Mouse (Mus musculus) frontal cortex, postnatal 10 days (tissue): ENCODE measurements around the gene Dnajb8.

ENCODE experiments used
- DNase-seq, 2 experiments: peaks; one replicate each; pipeline ENCODE4 v3.0.0; 2022; ENCODE audit warnings: low spot score in 2 of 2, mixed read lengths in 1 of 2

The Dnajb8 gene

DNA sequence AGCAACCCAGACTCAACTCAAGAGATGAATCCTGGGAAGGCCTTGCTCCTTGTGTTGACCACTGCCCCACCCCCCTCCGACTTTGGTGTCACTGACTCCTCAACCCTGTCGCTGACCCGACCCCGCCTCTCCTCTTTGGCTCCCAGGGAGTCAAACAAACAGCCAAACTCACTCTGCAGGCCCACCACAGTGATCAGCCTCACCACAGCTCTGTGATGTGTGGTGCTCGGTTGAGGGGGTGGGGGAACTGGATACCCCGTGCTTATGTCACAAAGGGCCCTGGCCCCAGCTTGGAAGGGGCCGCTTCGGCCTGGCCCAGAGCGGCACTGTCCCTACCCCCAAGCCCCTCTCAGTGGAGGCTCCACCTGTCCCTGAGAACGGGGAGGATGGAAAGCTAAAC, at the start of gene Dnajb8:
TSS of gene Dnajb8 (plus strand) at position 301 of the 400 bp plus-strand sequence.
- DNase-seq, result no peak

DNA sequence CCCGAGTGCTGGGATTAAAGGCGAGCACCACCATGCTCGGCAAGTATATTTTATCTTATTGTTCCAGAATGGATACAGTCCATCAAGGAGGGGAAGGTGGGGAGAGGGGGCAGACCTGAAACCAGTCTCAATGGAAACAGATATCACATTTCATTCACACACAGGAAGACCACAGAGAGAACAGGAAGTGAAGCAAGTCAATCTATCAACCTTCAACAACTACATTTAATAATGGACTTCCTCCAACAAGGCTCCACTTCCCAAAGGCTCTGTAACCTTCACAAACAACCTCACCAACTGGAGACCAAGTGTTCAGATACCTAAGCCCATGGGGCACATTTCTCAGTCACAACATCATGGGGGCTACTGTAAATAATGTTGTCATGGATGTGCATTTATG, 47.9 kb upstream of the Dnajb8 start:
- no peak for DNase-seq

DNA sequence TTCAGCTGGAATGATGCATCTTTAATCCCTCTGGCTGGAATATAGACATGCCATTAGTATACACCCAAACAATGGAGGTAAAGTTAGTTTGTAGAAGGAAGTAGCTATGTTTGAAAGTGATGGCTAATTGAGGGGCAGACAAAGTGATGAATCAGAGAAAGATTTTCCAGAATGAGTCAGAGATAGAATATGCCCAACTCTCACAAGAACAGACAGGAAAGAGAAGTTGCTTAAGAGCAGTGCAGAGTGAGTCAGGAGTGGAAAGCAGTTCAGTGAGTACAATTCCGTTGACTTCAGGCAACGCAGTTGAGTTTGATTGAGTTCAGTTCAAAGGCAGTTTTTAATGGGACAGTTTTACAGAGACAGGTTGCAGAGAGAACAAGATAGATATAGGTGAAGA, 47.4 kb upstream of the Dnajb8 start:
- no peak for DNase-seq

DNA sequence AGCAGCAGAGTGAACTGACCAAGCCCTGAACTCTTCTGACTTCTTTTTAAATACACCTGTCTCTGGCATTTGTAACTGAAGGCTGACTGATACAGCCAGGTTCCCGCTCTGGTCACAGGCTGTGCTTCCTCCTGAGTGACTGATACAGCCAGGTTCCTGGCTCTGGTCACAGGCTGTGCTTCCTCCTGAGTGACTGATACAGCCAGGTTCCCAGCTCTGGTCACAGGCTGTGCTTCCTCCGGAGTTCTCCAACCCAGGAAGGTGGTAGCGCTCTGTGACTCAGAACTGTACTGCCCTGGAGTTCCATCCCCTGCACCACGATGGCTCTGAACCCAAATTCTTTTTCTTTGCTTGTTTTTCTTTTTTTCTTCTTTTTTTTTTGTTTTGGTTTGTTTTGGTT, 37.4 kb upstream of the Dnajb8 start:
- no peak for DNase-seq

DNA sequence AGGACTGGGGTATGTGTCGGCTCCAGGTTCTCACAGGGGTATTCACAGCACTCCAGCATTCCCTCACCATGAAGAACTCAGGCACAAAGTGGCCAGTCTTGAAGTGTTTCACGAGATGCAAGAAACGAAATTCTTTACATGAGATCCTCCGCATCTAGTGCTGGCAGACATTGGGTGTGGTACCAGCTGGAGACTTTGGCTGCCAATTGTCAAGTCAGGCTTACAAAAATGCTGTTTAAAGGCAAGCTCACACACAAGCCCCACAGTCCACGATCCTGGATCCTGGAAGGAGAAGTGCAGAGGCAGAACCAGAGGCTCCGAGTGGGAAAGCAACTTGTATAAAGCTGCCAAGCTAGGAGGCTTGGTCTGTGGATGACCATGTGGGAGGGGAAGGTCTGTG, 33.9 kb upstream of the Dnajb8 start:
- DNase-seq, result no peak

DNA sequence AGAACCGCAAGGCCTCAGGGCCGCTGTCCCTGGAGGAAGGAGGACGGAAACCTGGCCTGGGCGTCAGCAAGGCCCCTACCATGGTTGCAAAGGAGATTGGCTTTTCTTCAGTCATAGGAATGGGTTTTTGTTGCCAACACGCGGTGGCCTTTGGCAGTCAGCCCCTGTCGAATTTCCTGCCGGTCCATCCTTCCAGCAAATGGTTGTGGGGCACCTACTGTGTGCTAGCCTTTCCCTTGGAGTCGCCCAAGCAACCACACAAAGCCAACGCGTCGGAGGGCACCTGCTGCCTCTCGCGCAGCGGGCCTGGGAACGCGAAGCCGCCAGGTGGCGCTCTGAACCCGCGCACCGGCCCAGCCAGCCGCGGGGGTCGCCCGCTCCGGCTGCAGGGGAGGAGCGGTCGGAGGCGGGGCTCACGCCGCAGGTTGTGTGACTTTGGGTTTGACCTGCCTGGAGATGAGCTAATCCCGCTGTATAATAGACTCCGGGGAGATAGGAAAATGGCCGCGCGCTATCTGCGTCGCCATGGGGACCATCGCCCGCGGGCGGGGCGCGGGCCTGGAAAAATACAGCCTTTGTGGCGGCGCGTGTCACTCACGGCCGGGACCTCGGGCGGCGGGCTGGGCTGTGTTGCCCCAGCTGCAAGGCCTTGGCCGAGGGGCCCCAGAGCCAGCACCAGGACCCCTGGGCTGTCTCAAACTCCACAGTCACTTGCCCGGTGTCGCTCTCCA, 32.6 kb upstream of the Dnajb8 start:
- peak in 1 of 2 experiments; percentile 74 for DNase-seq

DNA sequence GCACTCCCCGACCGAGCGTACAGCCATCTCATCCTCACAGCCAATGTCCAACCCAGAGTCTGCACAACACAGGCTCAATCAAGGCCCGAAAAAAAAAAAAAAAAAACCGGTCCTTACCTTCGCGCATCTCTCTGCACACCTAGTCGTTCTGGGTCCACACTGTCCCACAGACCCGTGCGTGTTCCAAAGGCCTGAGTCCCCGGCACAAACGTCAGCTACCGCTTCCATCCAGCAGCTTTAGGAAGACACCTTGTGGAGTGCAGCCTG, 32.1 kb upstream of the Dnajb8 start:
- DNase-seq, result no peak

DNA sequence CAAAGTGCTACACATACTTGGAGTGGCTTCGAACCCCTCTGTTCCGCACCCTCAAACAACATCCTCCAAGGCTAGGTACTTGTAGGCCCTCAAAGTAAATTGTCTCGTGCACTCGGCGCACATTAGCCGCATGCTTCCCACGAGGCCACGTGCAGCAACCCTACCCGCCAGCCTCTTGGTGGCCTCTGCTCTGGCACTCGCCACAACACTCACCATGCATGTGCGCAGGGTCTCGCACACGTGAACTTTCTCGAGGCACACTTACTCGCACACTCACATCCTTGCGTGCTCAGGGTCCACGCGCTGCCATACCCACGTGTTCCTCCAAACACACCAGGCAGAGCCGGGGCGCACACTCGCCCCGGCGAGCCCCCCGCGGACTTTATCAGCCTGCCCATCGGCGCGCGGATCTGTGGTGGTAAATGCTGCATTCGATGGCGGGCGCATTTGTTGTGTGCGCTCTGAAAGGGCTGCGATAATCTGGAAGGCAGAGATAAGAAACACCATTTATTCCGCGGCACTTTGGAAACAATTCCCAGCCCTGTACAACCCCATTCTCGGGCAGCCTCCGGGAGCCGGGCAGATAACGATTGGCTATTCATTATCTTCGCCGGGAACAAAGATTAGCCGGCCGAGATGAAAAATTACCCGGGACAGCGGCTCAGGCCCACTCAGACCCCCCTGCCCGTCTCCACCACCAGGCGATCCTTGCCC, 31.6 kb upstream of the Dnajb8 start:
- no peak for DNase-seq

DNA sequence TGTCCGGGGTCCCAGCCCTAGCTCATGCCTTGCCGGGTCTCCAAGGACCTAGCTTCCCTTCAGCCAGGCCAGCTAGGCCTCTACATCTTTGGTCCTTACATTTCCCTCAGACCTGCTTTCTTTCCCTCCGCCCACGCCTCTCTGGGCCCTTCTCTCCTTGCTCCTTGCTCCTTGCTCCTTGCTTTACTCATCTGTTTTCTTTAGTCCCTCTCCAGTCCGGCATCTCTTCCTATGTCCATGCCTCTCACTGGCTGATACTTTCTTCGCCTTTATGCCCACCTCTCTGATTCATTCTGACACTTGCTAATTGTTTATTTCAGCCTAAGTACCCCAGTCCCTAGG, 31.1 kb upstream of the Dnajb8 start:
- DNase-seq, result no peak

DNA sequence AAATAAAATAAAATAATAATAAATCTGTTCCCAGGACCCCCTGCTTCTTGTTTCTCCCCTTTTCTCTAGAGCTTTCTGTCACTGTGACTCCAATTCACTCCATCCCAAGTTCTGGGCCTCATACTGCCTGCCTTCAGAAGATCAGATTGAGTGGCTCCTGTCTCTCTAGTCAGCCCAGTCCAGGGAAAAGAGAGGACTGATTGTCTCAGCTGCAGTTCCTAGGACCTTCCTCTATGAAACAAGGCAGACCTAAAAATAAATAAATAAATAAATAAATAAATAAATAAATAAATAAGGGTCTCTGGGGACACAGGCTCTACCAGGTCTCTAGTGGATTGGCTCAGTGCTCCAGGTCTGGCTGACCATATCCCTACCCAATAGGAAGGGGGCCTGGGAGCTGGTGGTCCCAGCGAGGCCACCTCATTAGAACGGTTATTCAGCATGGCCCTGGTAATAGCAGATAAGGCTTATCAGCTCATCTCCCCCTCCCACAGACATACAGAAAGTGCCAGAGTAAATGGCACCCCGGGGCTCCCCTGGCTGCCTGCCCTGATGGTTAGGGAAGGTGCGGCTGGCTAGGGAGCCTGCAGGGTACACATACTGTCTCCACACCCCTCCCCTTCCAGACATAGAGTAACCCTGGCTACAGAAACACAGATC, 30.5 kb upstream of the Dnajb8 start:
- DNase-seq, result no peak

DNA sequence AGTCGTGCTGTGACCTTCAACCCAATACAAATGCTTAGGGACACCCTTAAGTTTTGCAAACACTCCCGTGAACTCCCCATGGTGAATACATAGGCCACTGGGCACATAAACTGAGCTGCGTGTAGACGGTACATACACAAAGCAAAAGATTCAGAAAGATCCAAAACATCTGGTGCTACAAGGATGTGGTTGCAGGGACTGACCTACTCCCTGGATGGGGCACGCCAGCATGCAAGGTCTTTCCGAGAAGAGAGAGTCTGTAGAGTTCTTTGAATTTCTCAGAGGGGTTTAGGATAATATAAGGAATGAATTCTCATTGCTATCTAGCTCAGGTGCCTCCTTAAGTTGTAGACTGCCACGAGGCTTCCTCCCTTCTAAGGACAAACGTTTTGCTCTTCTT, 29.3 kb upstream of the Dnajb8 start:
- DNase-seq, result no peak

DNA sequence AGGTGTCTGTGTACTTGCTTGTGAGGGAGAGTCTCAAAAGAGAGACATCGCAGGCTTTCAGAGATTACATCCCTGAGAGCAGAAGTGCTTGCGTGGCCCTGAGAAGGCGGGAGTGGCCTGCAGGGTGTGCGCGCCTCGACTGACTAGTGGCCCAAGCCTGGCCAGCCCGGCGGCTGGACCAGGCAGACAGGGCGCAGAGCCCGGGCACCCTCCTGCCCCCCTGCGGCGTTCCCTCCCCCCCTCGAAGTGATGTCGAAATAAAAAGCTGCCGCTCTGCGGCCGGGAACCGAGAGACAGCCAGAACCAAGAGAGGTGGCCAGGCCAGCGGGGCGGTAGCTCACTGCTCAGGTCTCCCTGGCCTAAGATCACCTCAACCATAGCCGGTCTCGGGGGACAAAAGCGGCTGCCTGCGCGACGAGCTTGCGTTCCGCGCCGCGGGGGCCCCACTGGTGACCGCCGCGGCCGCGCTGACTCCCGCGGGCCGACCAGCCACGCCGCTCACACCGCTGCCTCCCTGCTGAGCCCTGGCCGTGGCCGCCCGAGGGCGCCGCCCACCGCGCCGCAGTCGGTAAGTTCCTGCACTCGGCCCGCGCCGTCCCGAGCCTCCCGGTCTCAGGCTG, 28.5 kb upstream of the Dnajb8 start, which contains the start of gene Gata2:
TSS of gene Gata2 (plus strand) at position 459 of the 620 bp plus-strand sequence.
- no peak for DNase-seq

DNA sequence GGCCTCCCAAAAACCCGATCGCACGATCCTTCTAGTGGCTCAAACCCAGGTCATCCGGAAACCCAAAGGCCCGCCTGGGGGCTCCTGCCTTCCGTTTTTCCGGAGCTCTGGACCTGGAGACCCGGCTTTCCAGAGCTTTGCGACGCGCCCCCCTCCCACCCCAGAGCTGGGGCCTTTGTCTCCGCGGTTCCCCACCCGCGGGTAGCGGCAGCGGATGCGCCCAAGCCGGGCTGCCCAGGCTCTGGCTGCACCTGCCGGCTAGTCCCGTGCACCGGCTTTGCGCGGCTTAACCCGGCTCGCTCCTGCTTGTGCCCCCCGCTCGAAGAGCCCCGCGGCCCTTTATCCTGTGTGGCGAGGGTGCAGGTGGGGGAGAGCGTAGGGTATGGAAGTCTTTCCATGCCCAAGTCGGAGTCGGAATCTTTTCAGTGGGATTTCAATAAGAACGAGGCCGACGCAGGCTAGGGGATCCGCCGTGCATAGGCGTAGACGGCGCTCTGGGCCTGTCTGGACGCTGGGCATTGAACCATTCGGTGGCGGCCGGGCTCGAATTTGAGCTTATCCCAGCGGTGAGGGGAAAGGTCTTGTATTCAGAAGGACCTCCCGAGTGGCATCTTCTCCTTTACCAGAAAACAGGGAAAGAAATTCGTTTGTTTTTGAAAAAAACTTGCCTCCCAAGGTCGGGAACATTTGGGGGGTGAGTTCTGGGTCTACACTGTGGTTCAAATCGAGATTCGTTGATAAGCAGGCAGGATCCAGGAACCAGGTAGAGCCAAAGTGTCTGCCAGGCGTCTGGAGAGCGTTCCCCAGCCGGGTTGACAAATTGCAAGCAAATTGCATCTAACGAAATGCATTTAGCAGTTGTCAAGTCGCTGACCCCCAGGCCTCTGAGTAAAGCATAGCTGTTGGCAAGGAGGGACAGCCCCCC, 27.8 kb upstream of the Dnajb8 start:
- DNase-seq, result no peak

DNA sequence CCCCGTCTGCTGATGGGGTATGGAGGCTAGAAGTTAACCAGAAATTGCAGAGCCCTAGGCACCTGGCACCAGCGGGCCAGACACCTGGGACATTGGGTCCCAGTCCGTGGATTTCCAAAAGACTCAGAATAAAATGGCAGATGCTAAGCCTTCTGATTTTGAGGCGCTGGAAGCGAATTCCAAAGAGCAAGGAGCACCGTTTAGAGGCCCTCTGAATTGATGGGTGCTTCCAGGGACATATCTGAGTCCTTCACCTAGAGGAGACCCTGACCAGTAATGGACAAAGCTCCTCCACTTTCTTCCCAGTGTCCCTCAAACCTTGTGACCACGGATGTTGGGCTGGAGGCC, 27.1 kb upstream of the Dnajb8 start:
- DNase-seq, result no peak

DNA sequence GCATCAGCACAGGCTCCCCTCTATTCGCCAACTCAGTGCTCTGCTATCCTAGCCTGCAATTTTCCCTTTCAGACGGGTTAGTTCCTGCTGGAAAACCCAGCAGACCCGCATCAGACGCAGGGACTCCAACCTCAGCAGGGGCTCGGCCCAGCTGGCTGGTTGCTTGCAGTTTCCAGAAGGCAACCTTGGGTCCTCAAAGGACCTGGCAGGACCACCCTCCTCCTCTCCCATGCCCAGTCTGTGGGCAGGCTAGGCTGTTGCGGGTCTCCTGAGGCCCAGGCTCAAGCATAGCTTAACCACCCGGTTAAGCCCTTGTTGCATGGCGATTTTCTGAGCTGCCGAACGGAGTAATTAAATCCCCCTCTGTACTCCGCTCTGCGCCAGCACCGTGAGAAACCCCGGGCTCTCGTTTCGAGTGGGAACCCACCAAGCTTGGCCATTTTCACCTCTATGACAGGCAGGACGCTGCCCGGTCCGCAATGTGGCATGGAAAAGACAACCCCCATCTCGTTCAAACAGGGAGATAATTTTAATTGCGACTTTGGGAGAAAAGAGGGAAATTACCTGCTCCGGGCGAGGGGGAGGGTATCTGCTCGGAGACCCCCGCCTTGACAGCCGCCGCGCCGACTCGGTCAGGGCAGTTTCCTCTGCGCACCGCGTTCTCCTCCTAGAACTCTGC, 25.9 kb upstream of the Dnajb8 start:
- no peak for DNase-seq

DNA sequence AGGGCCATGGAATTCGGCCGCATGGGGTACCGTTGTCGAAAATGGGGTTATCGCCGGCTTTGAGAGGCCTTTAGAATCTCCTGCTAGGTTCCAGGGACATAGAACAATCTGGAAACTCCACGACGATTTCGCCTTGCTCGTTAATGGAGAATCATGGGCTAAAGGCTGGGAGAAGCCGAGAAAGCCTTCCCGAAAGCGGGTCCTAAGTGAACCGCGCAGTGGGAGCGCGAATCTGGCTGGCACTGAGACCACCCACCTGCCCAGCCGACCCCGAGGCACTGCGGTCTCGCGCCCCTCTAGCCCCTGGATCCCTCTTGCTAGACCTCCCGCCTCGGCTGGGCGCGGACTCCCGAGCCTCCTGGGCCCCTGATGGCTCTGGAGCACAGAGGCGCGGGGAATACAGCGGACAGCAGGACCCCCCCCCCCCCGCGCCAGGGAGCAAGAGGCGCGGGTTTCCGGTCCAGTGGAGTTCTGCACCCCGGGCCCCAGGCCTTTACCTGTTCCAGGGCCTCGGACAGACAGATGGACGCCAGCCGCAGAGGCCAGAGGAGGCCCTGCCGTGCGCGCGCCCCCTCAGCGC, 25.2 kb upstream of the Dnajb8 start:
- no peak for DNase-seq

DNA sequence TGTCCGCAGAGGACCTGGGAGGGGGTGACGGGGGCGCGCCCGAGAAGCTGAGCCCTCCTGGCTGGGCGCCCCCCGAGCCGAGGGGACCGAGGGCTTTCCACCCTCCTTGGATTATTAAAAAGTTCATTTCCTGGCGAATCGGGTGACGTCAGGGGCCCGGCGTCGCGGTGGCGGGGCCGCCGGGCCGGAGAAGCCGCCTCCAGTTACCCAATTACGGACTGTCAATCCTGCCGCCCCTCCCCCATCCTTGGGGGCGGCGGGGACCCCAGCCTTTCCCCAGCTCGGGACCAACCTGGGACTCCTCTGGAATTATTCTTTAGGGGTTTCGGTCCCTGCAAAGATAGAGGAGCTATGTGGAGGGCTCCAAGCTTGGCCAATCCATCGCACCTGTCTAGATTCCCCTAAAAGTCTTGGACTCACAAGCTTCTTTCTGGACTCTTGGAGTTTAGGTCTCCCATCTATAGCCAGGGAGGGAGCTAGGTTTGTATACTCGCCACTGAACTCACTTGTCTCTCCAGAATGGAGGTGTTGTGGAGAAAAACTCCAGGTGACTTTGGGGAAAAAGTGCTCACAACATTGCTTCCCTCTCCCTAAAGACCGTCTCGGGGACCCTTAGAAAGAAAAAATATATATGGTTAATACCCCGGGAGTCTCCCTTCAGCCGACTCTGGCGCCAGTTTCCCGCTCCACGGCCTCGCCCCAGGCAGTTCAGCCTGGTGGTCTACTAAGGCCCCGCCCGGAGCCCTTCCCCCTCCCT, 24.6 kb upstream of the Dnajb8 start:
- DNase-seq, result no peak

DNA sequence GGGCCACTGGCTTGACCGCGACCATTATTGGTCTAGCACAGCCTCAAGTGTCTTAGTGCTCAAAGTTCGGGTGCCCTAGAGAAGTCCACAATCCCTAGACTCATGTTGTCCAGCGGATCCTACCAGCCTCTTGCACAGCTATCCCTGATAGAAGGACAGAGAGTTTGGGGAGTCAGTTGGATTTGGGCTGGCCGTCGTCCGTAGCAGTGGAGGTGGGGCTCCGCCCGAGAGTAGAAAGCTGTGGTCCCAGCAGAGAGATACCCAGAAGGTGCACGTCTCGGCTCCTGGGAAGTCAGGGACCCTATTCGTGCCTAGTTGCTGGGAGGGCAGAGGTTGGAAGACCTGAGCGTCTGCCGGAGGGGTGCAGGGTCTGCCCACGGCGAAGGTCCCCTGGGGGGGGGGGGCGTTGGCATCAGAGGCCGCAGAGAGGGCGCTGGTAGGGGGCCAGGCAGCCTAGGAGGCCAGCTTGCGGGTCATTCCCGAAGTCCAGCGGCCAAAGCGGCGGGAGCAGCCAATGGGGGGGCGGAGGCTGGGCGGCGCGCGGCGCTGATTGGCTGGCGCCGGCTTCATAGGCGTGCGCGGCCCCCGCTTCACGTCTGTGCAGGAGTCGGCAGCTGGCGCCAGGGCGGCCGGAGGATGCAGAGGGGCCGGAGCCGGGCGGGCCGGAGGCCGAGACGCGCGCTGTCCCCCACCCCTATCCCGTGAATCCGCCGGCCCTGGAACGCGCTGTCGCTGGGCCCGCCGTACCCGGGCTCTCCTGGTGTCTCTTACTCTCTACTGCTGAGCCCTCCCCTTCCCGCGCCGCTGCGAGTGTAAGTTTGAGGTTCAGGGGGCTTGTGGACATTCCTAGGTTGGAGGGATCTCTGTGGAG, 23.8 kb upstream of the Dnajb8 start:
- no peak for DNase-seq
